9 mouse cellular contexts compared by ENCODE assay signal in the genomic region with DNA sequence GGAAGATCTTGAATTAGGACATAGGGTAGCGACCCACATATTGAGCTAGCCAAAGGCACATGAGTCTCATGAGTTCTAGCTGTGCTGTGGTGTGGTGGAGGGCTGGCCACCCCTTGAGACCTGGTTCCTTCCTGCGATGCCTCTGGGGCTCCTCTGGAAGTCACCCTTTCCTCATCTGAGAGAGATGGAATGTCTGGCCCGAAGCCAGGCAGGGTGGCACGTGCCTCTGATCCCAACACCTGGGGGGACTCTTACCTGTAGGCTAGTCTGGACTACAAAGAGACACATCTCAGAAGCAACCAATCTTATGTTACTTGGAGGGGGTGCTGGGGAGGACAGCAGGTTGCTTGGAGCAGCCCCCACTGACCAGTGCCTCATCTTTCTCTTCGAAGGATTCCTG. TPM values are rescaled to one million over a fixed set of nuclear protein-coding genes. Genes with fewer than 3 reads are reported as not detected.
DNase-seq lines count a peak whose midpoint lies in the region; ATAC-seq and TF ChIP-seq lines count a peak whose summit lies in the region.
"Had no signal": no experiment of that assay in that cellular context is flagged by ENCODE, and none has a peak within 500 bp of the region (broad histone marks: within the 10 kb centered on the region; RNA-seq: fewer than 3 reads in every experiment).

No protein-coding gene starts in this region.

- H3K9ac ChIP-seq in heart, embryonic 12.5 days = no peak overlapping the region
- no peak overlapping the region for H3K9ac ChIP-seq in hindbrain, embryonic 16.5 days (ENCODE audit: low read depth, low read length)
- H3K9ac ChIP-seq in limb, embryonic 11.5 days (ENCODE audit: low read length) = no peak overlapping the region

- H3K36me3 ChIP-seq in heart, embryonic 12.5 days = no peaks in the 10 kb centered on the region
- H3K36me3 ChIP-seq in hindbrain, embryonic 16.5 days (ENCODE audit: control insufficient read depth, insufficient read depth, low read length) = peaks cover 9% of the 10 kb centered on the region; the same call in 1 of the 2 replicates
- no peaks in the 10 kb centered on the region for H3K36me3 ChIP-seq in limb, embryonic 11.5 days (ENCODE audit: control insufficient read depth, insufficient read depth, low read length)

- no peak overlapping the region for H3K4me3 ChIP-seq in heart, embryonic 12.5 days
- no peak overlapping the region for H3K4me3 ChIP-seq in bone marrow, adult 2 months (replicated peaks; ENCODE audit: control insufficient read depth, low read depth, low read length)
- no peak overlapping the region for H3K4me3 ChIP-seq in hindbrain, embryonic 16.5 days (ENCODE audit: low read length)
- H3K4me3 ChIP-seq in limb, embryonic 11.5 days (ENCODE audit: low read depth, low read length) = no peak overlapping the region

- ATAC-seq in heart, embryonic 12.5 days (ENCODE audit: insufficient number of reproducible peaks, low FRiP score) = no peak
- no peak for ATAC-seq in hindbrain, embryonic 16.5 days
- ATAC-seq in limb, embryonic 11.5 days (ENCODE audit: insufficient number of reproducible peaks, low FRiP score, low TSS enrichment, low read depth) = no peak

- peaks cover 21% of the 10 kb centered on the region for H3K27me3 ChIP-seq in heart, embryonic 12.5 days (replicated peaks)
- H3K27me3 ChIP-seq in hindbrain, embryonic 16.5 days (replicated peaks; ENCODE audit: control insufficient read depth, insufficient read depth, low read length) = no peaks in the 10 kb centered on the region
- H3K27me3 ChIP-seq in limb, embryonic 11.5 days (ENCODE audit: control insufficient read depth, insufficient read depth, low read length) = no peaks in the 10 kb centered on the region

- 70% methylated on average over 5 of the region's 5 CpGs for WGBS in heart, embryonic 12.5 days
- WGBS in bone marrow, adult 2 months = 53% methylated on average over 5 of the region's 5 CpGs
- WGBS in hindbrain, embryonic 16.5 days = 85% methylated on average over 5 of the region's 5 CpGs
- 90% methylated on average over 5 of the region's 5 CpGs for WGBS in limb, embryonic 11.5 days

- no peak for TF ChIP-seq CTCF in bone marrow, adult 2 months (IDR thresholded peaks at IDR 0.05; ENCODE audit: control insufficient read depth, insufficient read depth, low read length)

- peak overlapping the region; percentile 55; the same call in 1 of the 2 replicates for H3K4me2 ChIP-seq in heart, embryonic 12.5 days
- H3K4me2 ChIP-seq in hindbrain, embryonic 16.5 days (ENCODE audit: low read length) = no peak overlapping the region
- 0 out of 2 replicates have a peak overlapping the region, but pooled peaks have one; percentile 15 for H3K4me2 ChIP-seq in limb, embryonic 11.5 days (ENCODE audit: low read depth, severe bottlenecking)

- peaks cover 67% of the 10 kb centered on the region for H3K4me1 ChIP-seq in heart, embryonic 12.5 days (replicated peaks)
- H3K4me1 ChIP-seq in bone marrow, adult 2 months (ENCODE audit: control insufficient read depth, insufficient read depth, low read length) = peaks cover 20% of the 10 kb centered on the region
- H3K4me1 ChIP-seq in hindbrain, embryonic 16.5 days (ENCODE audit: control insufficient read depth, insufficient read depth, low read depth, low read length) = peaks cover 67% of the 10 kb centered on the region
- peaks cover 44% of the 10 kb centered on the region for H3K4me1 ChIP-seq in limb, embryonic 11.5 days (ENCODE audit: control insufficient read depth, insufficient read depth, low read length)

- H3K27ac ChIP-seq in heart, embryonic 12.5 days (ENCODE audit: poor library complexity, severe bottlenecking) = peak overlapping the region; percentile 45; the same call in 1 of the 2 replicates
- H3K27ac ChIP-seq in bone marrow, adult 2 months (ENCODE audit: control insufficient read depth, insufficient read depth, low read depth, low read length, poor library complexity) = peak overlapping the region; percentile 83
- H3K27ac ChIP-seq in hindbrain, embryonic 16.5 days (ENCODE audit: low read depth, low read length) = peak overlapping the region; percentile 65
- H3K27ac ChIP-seq in limb, embryonic 11.5 days (replicated peaks; ENCODE audit: low read depth, low read length) = peak overlapping the region; percentile 65; the same call in 1 of the 2 replicates

- no peaks in the 10 kb centered on the region for H3K9me3 ChIP-seq in heart, embryonic 12.5 days (replicated peaks)
- no peaks in the 10 kb centered on the region for H3K9me3 ChIP-seq in hindbrain, embryonic 16.5 days (ENCODE audit: control insufficient read depth, low read length)
- no peaks in the 10 kb centered on the region for H3K9me3 ChIP-seq in limb, embryonic 11.5 days (ENCODE audit: control insufficient read depth, low read length)

- no peak for TF ChIP-seq POLR2A in bone marrow, adult 2 months (IDR thresholded peaks at IDR 0.05; ENCODE audit: borderline replicate concordance, control insufficient read depth, low read depth, low read length)

- no peak for DNase-seq in heart, adult 11 months
- DNase-seq in limb, embryonic 11.5 days (ENCODE audit: low spot score) = no peak
- no peak for DNase-seq in ovary, postnatal 14 days (ENCODE audit: low spot score)
- no peak for DNase-seq in right cerebral cortex, postnatal 14 days
- DNase-seq in gastrocnemius, postnatal 4 days (ENCODE audit: low spot score in 2 of 2) = no peak
- DNase-seq: gastrocnemius, postnatal 14 days had no signal

RNA-seq across cellular contexts. Expression of a gene that starts 26.1 kb away (rescaled TPM):
- 0.63 and 1.1 TPM in 2 replicates for polyA plus RNA-seq in heart, embryonic 12.5 days (2016; fragmentation: Nextera tagmentation; extraction: Ambion mirVana)
- polyA plus RNA-seq in bone marrow, adult 2 months (2011; ENCODE audit: insufficient read depth, insufficient read length, low replicate concordance, missing spikeins) = 0.92 TPM in 1 of 2 replicates, not detected in the other
- polyA plus RNA-seq in hindbrain, embryonic 16.5 days (2015; fragmentation: Nextera tagmentation; extraction: Ambion mirVana) = 4.7 and 4.9 TPM in 2 replicates
- polyA plus RNA-seq in limb, embryonic 11.5 days (2014; fragmentation: Nextera tagmentation; extraction: Ambion mirVana) = 2.4 and 2.5 TPM in 2 replicates
- 1 to 10 TPM; 2.2 to 2.5 TPM for total RNA-seq in gastrocnemius, postnatal 4 days (2021)
